Mouse (Mus musculus) neural tube, embryonic 14.5 days (tissue): ENCODE measurements around the gene Sowaha. TPM values are rescaled to one million over a fixed set of nuclear protein-coding genes. Genes with fewer than 3 reads are reported as not detected.
A peak's percentile ranks its signal among the peaks of the same experiment; 100 is the strongest.

Source experiments
- ATAC-seq: fragments of 200-750 bp; cut with Nextera tagmentation; 2 replicates; pipeline ENCODE4 v1.8.0; 2017; ENCODE audit warnings: low read depth, mild to moderate bottlenecking, moderate TSS enrichment, moderate library complexity
- H3K27ac ChIP-seq: fragments of 300-500 bp; sonication (generic); 2 replicates; pipeline ENCODE4 v1.5.1; 2014; ENCODE audit warnings: low read depth, mild to moderate bottlenecking, control low read depth, low read length, moderate library complexity, mixed read lengths
- H3K27me3 ChIP-seq: fragments of 300-500 bp; sonication (generic); 2 replicates; pipeline ENCODE4 v1.6.1; 2014; ENCODE audit warnings: low read length; ENCODE audit not compliant: control insufficient read depth, insufficient read depth
- H3K36me3 ChIP-seq: fragments of 300-500 bp; sonication (generic); 2 replicates; pipeline ENCODE4 v1.6.1; 2014; ENCODE audit warnings: low read length, mixed read lengths; ENCODE audit not compliant: control insufficient read depth, insufficient read depth
- H3K4me1 ChIP-seq: fragments of 300-500 bp; sonication (generic); 2 replicates; pipeline ENCODE4 v1.6.1; 2014; ENCODE audit warnings: low read length; ENCODE audit not compliant: control insufficient read depth, insufficient read depth
- H3K4me2 ChIP-seq: fragments of 300-500 bp; sonication (generic); 2 replicates; pipeline ENCODE4 v1.6.1; 2014; ENCODE audit warnings: mild to moderate bottlenecking, low read depth, low read length, control low read depth
- H3K4me3 ChIP-seq: fragments of 300-500 bp; sonication (generic); 2 replicates; pipeline ENCODE4 v1.5.1; 2014; ENCODE audit warnings: low read depth, low read length, control low read depth, mixed read lengths
- H3K9ac ChIP-seq: fragments of 300-500 bp; sonication (generic); replicated peaks from 2 replicates; pipeline ENCODE4 v1.6.1; 2014; ENCODE audit warnings: low read depth, mild to moderate bottlenecking, control low read depth, low read length, mixed read lengths
- H3K9me3 ChIP-seq: fragments of 300-500 bp; sonication (generic); 2 replicates; pipeline ENCODE4 v1.6.1; 2016; ENCODE audit warnings: low read length; ENCODE audit not compliant: control insufficient read depth
- WGBS: fragments of 180-500 bp; shearing (Covaris S2); extraction: QIAGEN DNeasy Blood & Tissue Kit; methylation state at CpG from one replicate; pipeline ENCODE4 v1.1.7; 2014; 5-methylcytosine and 5-hydroxymethylcytosine counted together
- polyA plus RNA-seq: library from polyadenylated mRNA; unstranded; fragments of >200 nt; fragmentation: Nextera tagmentation; extraction: Ambion mirVana; gene quantifications from 2 replicates; pipeline ENCODE4 v1.2.1, GENCODE M21; 2014

Sowaha gene
- polyA plus RNA-seq, 1 experiment from 2014 or later: 1.1 TPM

- Histone ChIP-seq H3K27me3 (no peaks in the 10 kb centered on the region), H3K4me2 (no peak overlapping the region), H3K36me3 (no peaks in the 10 kb centered on the region), H3K9ac (no peak overlapping the region), H3K4me3 (no peak overlapping the region), H3K27ac (no peak overlapping the region), H3K9me3 (no peaks in the 10 kb centered on the region), H3K4me1 (peaks cover 3% of the 10 kb centered on the region; the same call in 1 of the 2 replicates)
- ATAC-seq: no peak
- 6% methylated on average over 3 of the region's 3 CpGs for WGBS
These were observed 13.3 kb upstream of the Sowaha start for GRCm38 (mm10) chr11:53493243-53493955.

GRCm38 (mm10) chr11:53491954-53492401 lies 11.9 kb upstream of the Sowaha start:
- H3K4me3 ChIP-seq: no peak overlapping the region
- H3K9ac ChIP-seq: no peak overlapping the region
- H3K4me1 ChIP-seq: peaks cover 3% of the 10 kb centered on the region; the same call in 1 of the 2 replicates
- WGBS: 5% methylated on average over 8 of the region's 8 CpGs
- peak; percentile 60; the same call in 1 of the 2 replicates for ATAC-seq
- H3K27me3 ChIP-seq: peaks cover 3% of the 10 kb centered on the region
- no peak overlapping the region for H3K4me2 ChIP-seq
- H3K36me3 ChIP-seq: no peaks in the 10 kb centered on the region
- H3K9me3 ChIP-seq: no peaks in the 10 kb centered on the region
- no peak overlapping the region for H3K27ac ChIP-seq

GRCm38 (mm10) chr11:53489421-53489820 lies 9.3 kb upstream of the Sowaha start:
- no peaks in the 10 kb centered on the region for H3K36me3 ChIP-seq
- no peaks in the 10 kb centered on the region for H3K4me1 ChIP-seq
- no peak overlapping the region for H3K27ac ChIP-seq
- no peak overlapping the region for H3K4me2 ChIP-seq
- H3K9me3 ChIP-seq: no peaks in the 10 kb centered on the region
- peaks cover 7% of the 10 kb centered on the region for H3K27me3 ChIP-seq
- no peak for ATAC-seq
- H3K4me3 ChIP-seq: no peak overlapping the region
- no peak overlapping the region for H3K9ac ChIP-seq
- 76% methylated on average over 9 of the region's 9 CpGs for WGBS

GRCm38 (mm10) chr11:53489007-53489406 lies 8.9 kb upstream of the Sowaha start:
- ATAC-seq: no peak
- H3K27ac ChIP-seq: no peak overlapping the region
- no peak overlapping the region for H3K9ac ChIP-seq
- peaks cover 7% of the 10 kb centered on the region for H3K27me3 ChIP-seq
- H3K4me2 ChIP-seq: no peak overlapping the region
- no peak overlapping the region for H3K4me3 ChIP-seq
- H3K36me3 ChIP-seq: no peaks in the 10 kb centered on the region
- WGBS: 98% methylated on average over 5 of the region's 5 CpGs
- no peaks in the 10 kb centered on the region for H3K9me3 ChIP-seq
- no peaks in the 10 kb centered on the region for H3K4me1 ChIP-seq

GRCm38 (mm10) chr11:53486822-53487594 lies 6.9 kb upstream of the Sowaha start:
- Histone ChIP-seq H3K4me3 (no peak overlapping the region), H3K27ac (no peak overlapping the region), H3K9ac (0 out of 2 replicates have a peak overlapping the region, but pooled peaks have one; percentile 16), H3K27me3 (peaks cover 7% of the 10 kb centered on the region), H3K36me3 (no peaks in the 10 kb centered on the region), H3K4me1 (no peaks in the 10 kb centered on the region), H3K4me2 (peak overlapping the region; percentile 32), H3K9me3 (no peaks in the 10 kb centered on the region)
- 14% methylated on average over 27 of the region's 27 CpGs for WGBS
- peak; percentile 54 for ATAC-seq

GRCm38 (mm10) chr11:53486351-53486750 lies 6.3 kb upstream of the Sowaha start:
- Histone ChIP-seq H3K36me3 (no peaks in the 10 kb centered on the region), H3K4me2 (no peak overlapping the region), H3K4me1 (no peaks in the 10 kb centered on the region), H3K27me3 (peaks cover 11% of the 10 kb centered on the region), H3K27ac (no peak overlapping the region), H3K9me3 (no peaks in the 10 kb centered on the region), H3K9ac (no peak overlapping the region), H3K4me3 (no peak overlapping the region)
- WGBS: 77% methylated on average over 3 of the region's 3 CpGs
- ATAC-seq: no peak

GRCm38 (mm10) chr11:53485719-53486118 lies 5.6 kb upstream of the Sowaha start:
- H3K4me3 ChIP-seq: no peak overlapping the region
- no peaks in the 10 kb centered on the region for H3K9me3 ChIP-seq
- H3K4me2 ChIP-seq: no peak overlapping the region
- no peak overlapping the region for H3K27ac ChIP-seq
- 47% methylated on average over 3 of the region's 3 CpGs for WGBS
- H3K27me3 ChIP-seq: peaks cover 13% of the 10 kb centered on the region
- no peaks in the 10 kb centered on the region for H3K36me3 ChIP-seq
- H3K4me1 ChIP-seq: no peaks in the 10 kb centered on the region
- no peak overlapping the region for H3K9ac ChIP-seq
- no peak for ATAC-seq

- Histone ChIP-seq H3K4me2 (no peak overlapping the region), H3K4me3 (no peak overlapping the region), H3K27me3 (peaks cover 31% of the 10 kb centered on the region), H3K4me1 (peaks cover 16% of the 10 kb centered on the region), H3K9me3 (no peaks in the 10 kb centered on the region), H3K9ac (no peak overlapping the region), H3K36me3 (no peaks in the 10 kb centered on the region), H3K27ac (no peak overlapping the region)
- ATAC-seq: no peak
- WGBS: 82% methylated on average over 9 of the region's 9 CpGs
These were observed 3.3 kb upstream of the Sowaha start for GRCm38 (mm10) chr11:53483159-53483891.
